Mouse (Mus musculus) midbrain, embryonic 15.5 days (tissue): ENCODE results near the gene Ksr2. TPM values are rescaled to one million over a fixed set of nuclear protein-coding genes. Genes with fewer than 3 reads are reported as not detected.
A peak's percentile ranks its signal among the peaks of the same experiment; 100 is the strongest.

Experiments used
- ATAC-seq: fragments of 200-750 bp; cut with Nextera tagmentation; replicated peaks from 2 replicates; pipeline ENCODE4 v1.8.0; 2017; ENCODE audit warnings: moderate TSS enrichment
- H3K27ac ChIP-seq: fragments of 300-500 bp; sonication (generic); 2 replicates; pipeline ENCODE4 v1.5.1; 2015; ENCODE audit warnings: mild to moderate bottlenecking, inconsistent platforms
- H3K27me3 ChIP-seq: fragments of 300-500 bp; sonication (generic); replicated peaks from 2 replicates; pipeline ENCODE4 v1.6.1; 2015; ENCODE audit warnings: inconsistent platforms
- H3K36me3 ChIP-seq: fragments of 300-500 bp; sonication (generic); replicated peaks from 2 replicates; pipeline ENCODE4 v1.6.1; 2015; ENCODE audit warnings: inconsistent platforms
- H3K4me1 ChIP-seq: fragments of 300-500 bp; sonication (generic); 2 replicates; pipeline ENCODE4 v1.6.1; 2015; ENCODE audit warnings: inconsistent platforms
- H3K4me2 ChIP-seq: fragments of 300-500 bp; sonication (generic); 2 replicates; pipeline ENCODE4 v1.6.1; 2015; ENCODE audit warnings: inconsistent platforms, mild to moderate bottlenecking, moderate library complexity
- H3K4me3 ChIP-seq: fragments of 300-500 bp; sonication (generic); 2 replicates; pipeline ENCODE4 v1.5.1; 2015; ENCODE audit warnings: mild to moderate bottlenecking, inconsistent platforms
- H3K9ac ChIP-seq: fragments of 300-500 bp; sonication (generic); 2 replicates; pipeline ENCODE4 v1.6.1; 2015; ENCODE audit warnings: mild to moderate bottlenecking, inconsistent platforms
- H3K9me3 ChIP-seq: fragments of 300-500 bp; sonication (generic); 2 replicates; pipeline ENCODE4 v1.6.1; 2016; ENCODE audit warnings: inconsistent platforms
- WGBS: fragments of 180-500 bp; shearing (Covaris S2); methylation state at CpG from one replicate; pipeline ENCODE4 v1.1.7; 2015; ENCODE audit warnings: mixed read lengths; 5-methylcytosine and 5-hydroxymethylcytosine counted together
- polyA plus RNA-seq: library from polyadenylated mRNA; unstranded; fragments of >200 nt; fragmentation: Nextera tagmentation; extraction: Ambion mirVana; gene quantifications from 2 replicates; pipeline ENCODE4 v1.2.1, GENCODE M21; 2015

Ksr2 gene
- polyA plus RNA-seq, 1 experiment from 2014 or later: 10.2 TPM

- no peak overlapping the region for H3K27ac ChIP-seq
- no peak overlapping the region for H3K9ac ChIP-seq
- no peak overlapping the region for H3K4me3 ChIP-seq
- no peak for ATAC-seq
- 84% methylated on average over 8 of the region's 8 CpGs for WGBS
- no peaks in the 10 kb centered on the region for H3K36me3 ChIP-seq
- H3K4me2 ChIP-seq: no peak overlapping the region
- no peaks in the 10 kb centered on the region for H3K9me3 ChIP-seq
- no peaks in the 10 kb centered on the region for H3K27me3 ChIP-seq
- no peaks in the 10 kb centered on the region for H3K4me1 ChIP-seq
Observed at GRCm38 (mm10) chr5:117457583-117457982, 43.8 kb downstream of the Ksr2 start.

DNA sequence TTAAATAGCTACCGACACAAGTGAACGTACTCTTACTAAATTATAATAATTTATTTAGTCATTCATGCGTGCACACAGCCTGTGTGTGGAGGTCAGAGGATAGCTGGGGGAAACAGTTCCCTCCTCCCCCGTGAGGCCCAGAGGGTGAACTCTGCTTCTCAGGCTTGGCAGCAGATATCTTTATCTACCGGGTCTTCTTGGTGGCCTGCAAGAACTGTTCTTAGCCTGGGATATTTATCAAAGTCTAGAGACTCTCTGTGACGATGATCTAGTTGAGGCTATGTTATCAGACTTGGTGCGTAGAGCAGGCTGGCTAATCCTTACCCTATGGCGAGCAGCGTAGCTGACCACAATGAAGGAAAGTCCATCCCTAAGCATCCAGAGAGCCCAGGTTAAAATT is 45.1 kb downstream of the Ksr2 start:
- Histone ChIP-seq H3K36me3 (no peaks in the 10 kb centered on the region), H3K27ac (no peak overlapping the region), H3K9ac (no peak overlapping the region), H3K4me1 (no peaks in the 10 kb centered on the region), H3K4me3 (no peak overlapping the region), H3K4me2 (no peak overlapping the region), H3K9me3 (no peaks in the 10 kb centered on the region), H3K27me3 (no peaks in the 10 kb centered on the region)
- 75% methylated on average over 9 of the region's 9 CpGs for WGBS
- no peak for ATAC-seq

GRCm38 (mm10) chr5:117460261-117460660 is 46.5 kb downstream of the Ksr2 start:
- H3K27me3 ChIP-seq: no peaks in the 10 kb centered on the region
- WGBS: 95% methylated on average over 14 of the region's 14 CpGs
- no peak overlapping the region for H3K27ac ChIP-seq
- H3K4me2 ChIP-seq: no peak overlapping the region
- H3K9me3 ChIP-seq: no peaks in the 10 kb centered on the region
- no peaks in the 10 kb centered on the region for H3K4me1 ChIP-seq
- no peak overlapping the region for H3K9ac ChIP-seq
- H3K4me3 ChIP-seq: no peak overlapping the region
- H3K36me3 ChIP-seq: no peaks in the 10 kb centered on the region
- ATAC-seq: no peak

DNA sequence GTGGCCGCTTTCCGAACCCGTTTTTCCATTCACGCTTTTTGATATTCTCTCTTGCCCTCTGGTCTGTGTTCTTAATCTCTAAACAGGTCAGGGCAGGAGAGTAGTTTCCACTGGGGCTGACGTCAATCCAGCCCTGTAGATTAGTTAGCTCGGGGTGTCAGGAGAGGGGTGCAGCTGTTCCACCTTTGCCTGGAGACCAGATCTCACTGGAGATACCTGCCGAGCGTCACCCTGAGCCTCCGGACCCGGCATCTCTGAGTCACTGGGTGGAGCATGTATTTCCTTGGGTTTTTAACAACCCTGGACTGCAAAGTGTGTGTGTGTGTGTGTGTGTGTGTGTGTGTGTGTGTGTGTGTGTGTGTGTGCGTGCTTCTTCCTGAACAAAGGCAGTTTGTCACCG is 53.3 kb downstream of the Ksr2 start:
- Histone ChIP-seq H3K4me1 (no peaks in the 10 kb centered on the region), H3K27ac (no peak overlapping the region), H3K36me3 (no peaks in the 10 kb centered on the region), H3K4me2 (no peak overlapping the region), H3K9ac (no peak overlapping the region), H3K4me3 (no peak overlapping the region), H3K9me3 (no peaks in the 10 kb centered on the region), H3K27me3 (no peaks in the 10 kb centered on the region)
- WGBS: 83% methylated on average over 12 of the region's 12 CpGs
- no peak for ATAC-seq

DNA sequence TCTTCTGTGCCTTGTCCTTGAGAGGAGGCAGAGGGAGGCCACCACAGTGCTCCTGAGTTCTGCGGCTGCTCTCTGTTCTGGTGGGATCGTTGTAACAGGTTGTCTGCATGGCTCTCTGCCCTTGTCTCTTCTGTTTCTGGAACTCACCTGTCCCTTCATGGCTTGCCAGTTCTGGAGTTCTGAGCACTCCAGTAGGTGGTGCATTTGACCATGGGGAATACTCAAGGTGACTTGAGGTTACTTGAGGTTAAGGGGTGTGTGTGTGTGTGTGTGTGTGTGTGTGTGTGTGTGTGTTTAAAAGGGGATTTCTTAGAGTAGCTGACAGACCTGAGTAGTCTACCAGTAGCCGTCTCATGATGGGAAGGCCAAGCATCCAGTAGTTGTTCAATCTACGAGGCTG is 55.2 kb downstream of the Ksr2 start:
- no peak for ATAC-seq
- no peak overlapping the region for H3K27ac ChIP-seq
- H3K4me2 ChIP-seq: no peak overlapping the region
- 91% methylated on average over 4 of the region's 4 CpGs for WGBS
- H3K9me3 ChIP-seq: no peaks in the 10 kb centered on the region
- no peaks in the 10 kb centered on the region for H3K36me3 ChIP-seq
- H3K4me1 ChIP-seq: no peaks in the 10 kb centered on the region
- H3K4me3 ChIP-seq: no peak overlapping the region
- no peak overlapping the region for H3K9ac ChIP-seq
- H3K27me3 ChIP-seq: no peaks in the 10 kb centered on the region

DNA sequence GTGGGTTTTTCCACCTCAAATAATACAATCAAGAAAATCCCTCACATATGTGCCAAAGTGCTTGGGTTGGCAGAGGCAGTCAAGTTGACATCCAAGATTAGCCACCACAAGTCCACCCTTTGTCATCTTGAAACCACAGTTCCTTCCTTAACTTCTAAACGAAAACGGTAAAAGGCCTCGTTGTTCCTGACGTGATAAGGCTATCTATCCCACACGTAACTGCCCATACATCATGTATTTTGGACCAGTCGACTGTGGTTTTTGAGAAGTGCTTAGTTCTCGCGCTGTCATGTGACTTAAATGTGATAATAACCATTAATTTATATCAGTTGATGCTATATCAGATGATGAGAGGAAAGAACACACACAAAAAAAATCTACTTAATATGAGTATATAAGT is 55.8 kb downstream of the Ksr2 start:
- no peak overlapping the region for H3K27ac ChIP-seq
- no peaks in the 10 kb centered on the region for H3K4me1 ChIP-seq
- H3K4me3 ChIP-seq: no peak overlapping the region
- ATAC-seq: no peak
- H3K36me3 ChIP-seq: no peaks in the 10 kb centered on the region
- H3K4me2 ChIP-seq: no peak overlapping the region
- no peaks in the 10 kb centered on the region for H3K27me3 ChIP-seq
- 94% methylated on average over 8 of the region's 8 CpGs for whole genome bisulfite sequencing
- no peak overlapping the region for H3K9ac ChIP-seq
- H3K9me3 ChIP-seq: no peaks in the 10 kb centered on the region

DNA sequence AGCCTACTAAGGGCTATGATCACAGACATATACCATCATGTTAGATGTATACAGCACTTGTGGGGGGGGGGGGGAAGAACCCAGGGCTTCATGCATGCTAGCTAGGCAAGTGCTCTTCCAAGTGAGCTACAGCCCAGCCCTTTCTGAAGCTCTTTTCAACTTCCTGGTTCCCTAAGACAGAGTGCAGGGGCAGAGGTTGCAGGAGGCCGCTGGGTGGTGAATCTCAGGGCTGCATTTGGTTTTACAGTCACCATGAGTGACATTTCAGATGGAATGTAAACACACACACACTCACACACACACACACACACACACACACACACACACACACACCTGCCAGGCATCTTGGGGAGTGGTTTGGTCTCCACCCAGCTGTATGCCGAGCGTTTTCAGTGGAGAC is 67.4 kb downstream of the Ksr2 start:
- 80% methylated on average over 3 of the region's 3 CpGs for WGBS

GRCm38 (mm10) chr5:117481586-117481985 is 67.8 kb downstream of the Ksr2 start:
- H3K9ac ChIP-seq: no peak overlapping the region
- no peaks in the 10 kb centered on the region for H3K27me3 ChIP-seq
- no peaks in the 10 kb centered on the region for H3K9me3 ChIP-seq
- no peaks in the 10 kb centered on the region for H3K4me1 ChIP-seq
- peak overlapping the region; percentile 45; the same call in 1 of the 2 replicates for H3K27ac ChIP-seq
- H3K4me3 ChIP-seq: no peak overlapping the region
- ATAC-seq: no peak
- H3K4me2 ChIP-seq: no peak overlapping the region
- 73% methylated on average over 12 of the region's 12 CpGs for WGBS
- no peaks in the 10 kb centered on the region for H3K36me3 ChIP-seq

More for the DNA sequence above, 67.4 kb downstream of the Ksr2 start:
- 0 out of 2 replicates have a peak overlapping the region, but pooled peaks have one; percentile 45 for H3K27ac ChIP-seq
- H3K9ac ChIP-seq: no peak overlapping the region
- no peak overlapping the region for H3K4me2 ChIP-seq
- H3K9me3 ChIP-seq: no peaks in the 10 kb centered on the region
- no peaks in the 10 kb centered on the region for H3K27me3 ChIP-seq
- H3K4me1 ChIP-seq: no peaks in the 10 kb centered on the region
- H3K36me3 ChIP-seq: no peaks in the 10 kb centered on the region
- no peak overlapping the region for H3K4me3 ChIP-seq
- ATAC-seq: no peak

DNA sequence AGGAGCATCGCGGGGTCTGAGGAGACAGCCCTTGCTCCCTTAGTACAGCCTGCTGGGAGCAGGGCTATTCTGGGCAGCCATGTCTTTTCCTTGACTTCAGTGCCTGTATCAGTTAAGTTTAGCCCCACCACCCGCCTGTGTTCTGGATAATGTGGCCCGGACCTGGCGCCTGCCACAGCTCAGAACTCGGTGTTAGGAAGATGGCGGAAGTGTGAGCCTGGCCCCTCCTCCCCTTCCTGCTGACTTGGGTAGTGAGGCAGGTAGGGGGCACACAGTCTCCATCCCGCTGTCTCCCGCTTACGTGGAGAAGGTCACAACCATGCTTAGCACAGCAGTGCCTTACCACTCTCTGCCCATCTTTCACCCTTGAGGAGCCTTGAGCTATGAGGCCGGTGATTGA is 68.2 kb downstream of the Ksr2 start:
- Histone ChIP-seq H3K4me1 (no peaks in the 10 kb centered on the region), H3K4me3 (no peak overlapping the region), H3K4me2 (no peak overlapping the region), H3K9me3 (no peaks in the 10 kb centered on the region), H3K36me3 (no peaks in the 10 kb centered on the region), H3K9ac (no peak overlapping the region), H3K27ac (peak overlapping the region; percentile 45; the same call in 1 of the 2 replicates), H3K27me3 (no peaks in the 10 kb centered on the region)
- 80% methylated on average over 11 of the region's 11 CpGs for WGBS
- ATAC-seq: no peak

- Histone ChIP-seq H3K4me1 (no peaks in the 10 kb centered on the region), H3K4me3 (no peak overlapping the region), H3K9ac (no peak overlapping the region), H3K9me3 (no peaks in the 10 kb centered on the region), H3K27ac (no peak overlapping the region), H3K27me3 (no peaks in the 10 kb centered on the region), H3K36me3 (no peaks in the 10 kb centered on the region), H3K4me2 (no peak overlapping the region)
- ATAC-seq: no peak
- WGBS: 80% methylated on average over 6 of the region's 6 CpGs
Observed at GRCm38 (mm10) chr5:117485411-117485810, 71.6 kb downstream of the Ksr2 start.

- ATAC-seq: no peak
- Histone ChIP-seq H3K4me3 (no peak overlapping the region), H3K4me2 (no peak overlapping the region), H3K27ac (no peak overlapping the region), H3K9me3 (no peaks in the 10 kb centered on the region), H3K9ac (no peak overlapping the region), H3K27me3 (no peaks in the 10 kb centered on the region), H3K4me1 (no peaks in the 10 kb centered on the region), H3K36me3 (no peaks in the 10 kb centered on the region)
- 65% methylated on average over 7 of the region's 7 CpGs for whole genome bisulfite sequencing
Observed at GRCm38 (mm10) chr5:117486092-117486491, 72.3 kb downstream of the Ksr2 start.

DNA sequence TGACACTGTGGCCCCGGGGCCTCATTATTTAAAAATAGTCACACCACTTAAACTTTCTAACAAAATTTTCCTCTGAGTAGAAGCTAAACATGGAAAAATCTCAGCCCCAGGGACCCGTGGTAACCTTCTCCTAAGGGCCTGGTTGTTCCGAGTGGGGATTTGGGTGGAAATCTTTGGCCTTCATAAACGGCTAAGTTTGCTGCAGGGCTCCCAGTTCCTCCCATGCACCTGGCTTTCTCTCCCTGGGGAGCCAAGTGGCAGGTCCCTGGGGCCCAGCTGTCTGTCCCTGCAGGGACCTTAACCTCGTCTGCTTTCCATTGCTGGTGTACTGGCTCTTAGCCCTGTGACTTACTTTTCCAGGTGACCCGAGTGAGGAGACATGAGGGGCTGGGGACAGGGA is 74.4 kb downstream of the Ksr2 start:
- 79% methylated on average over 6 of the region's 6 CpGs for WGBS

GRCm38 (mm10) chr5:117488670-117489325 is 75.0 kb downstream of the Ksr2 start:
- no peak for ATAC-seq
- Histone ChIP-seq H3K27ac (no peak overlapping the region), H3K36me3 (no peaks in the 10 kb centered on the region), H3K9ac (no peak overlapping the region), H3K27me3 (no peaks in the 10 kb centered on the region), H3K4me3 (no peak overlapping the region), H3K4me1 (peaks cover 15% of the 10 kb centered on the region), H3K9me3 (no peaks in the 10 kb centered on the region), H3K4me2 (no peak overlapping the region)
- WGBS: 89% methylated on average over 16 of the region's 16 CpGs

More for the DNA sequence above, 74.4 kb downstream of the Ksr2 start:
- H3K4me1 ChIP-seq: peaks cover 9% of the 10 kb centered on the region
- H3K4me3 ChIP-seq: no peak overlapping the region
- H3K36me3 ChIP-seq: no peaks in the 10 kb centered on the region
- no peak overlapping the region for H3K9ac ChIP-seq
- H3K27me3 ChIP-seq: no peaks in the 10 kb centered on the region
- no peaks in the 10 kb centered on the region for H3K9me3 ChIP-seq
- H3K4me2 ChIP-seq: no peak overlapping the region
- no peak for ATAC-seq
- no peak overlapping the region for H3K27ac ChIP-seq
